Mouse (Mus musculus) liver, adult 2 months (tissue): ENCODE results near the gene Styx.

ENCODE experiments used
- CTCF ChIP-seq: fragments of 200-500 bp; IDR thresholded peaks from 2 replicates; pipeline ENCODE4 v1.5.1; 2011; ENCODE audit warnings: low read depth, low read length, control low read depth
- POLR2A ChIP-seq: fragments of 200-500 bp; IDR thresholded peaks from 2 replicates; pipeline ENCODE4 v1.6.1; 2011; ENCODE audit warnings: low read length, control low read depth; ENCODE audit not compliant: insufficient read depth; ENCODE audit errors: extremely low read depth

- no peak for TF ChIP-seq POLR2A
- no peak for TF ChIP-seq CTCF
Measured at GRCm38 (mm10) chr14:45457003-45457402, 106.1 kb downstream of the Styx start.
